Mouse (Mus musculus) neural tube, embryonic 11.5 days (tissue): ENCODE measurements around the gene Usf1. TPM values are rescaled to one million over a fixed set of nuclear protein-coding genes. Genes with fewer than 3 reads are reported as not detected.
A peak's percentile ranks its signal among the peaks of the same experiment; 100 is the strongest.

Experiments used
- ATAC-seq: fragments of 200-750 bp; cut with Nextera tagmentation; 2 replicates; pipeline ENCODE4 v1.8.0; 2017; ENCODE audit warnings: moderate number of reproducible peaks, mild to moderate bottlenecking, moderate TSS enrichment, moderate library complexity; ENCODE audit not compliant: insufficient read depth, low FRiP score, low TSS enrichment
- DNase-seq: peaks from one replicate; pipeline ENCODE4 v3.0.0-alpha.2; 2015; ENCODE audit warnings: low spot score
- H3K27ac ChIP-seq: fragments of 300-500 bp; sonication (generic); 2 replicates; pipeline ENCODE4 v1.5.1; 2014; ENCODE audit warnings: low read depth, mild to moderate bottlenecking, low read length
- H3K27me3 ChIP-seq: fragments of 300-500 bp; sonication (generic); 2 replicates; pipeline ENCODE4 v1.6.1; 2014; ENCODE audit warnings: mild to moderate bottlenecking, low read length, mixed read lengths; ENCODE audit not compliant: control insufficient read depth, insufficient read depth
- H3K36me3 ChIP-seq: fragments of 300-500 bp; sonication (generic); 2 replicates; pipeline ENCODE4 v1.6.1; 2014; ENCODE audit warnings: mild to moderate bottlenecking, low read length, moderate library complexity, mixed read lengths; ENCODE audit not compliant: control insufficient read depth, insufficient read depth
- H3K4me1 ChIP-seq: fragments of 300-500 bp; sonication (generic); 2 replicates; pipeline ENCODE4 v1.6.1; 2014; ENCODE audit warnings: low read length, mixed read lengths; ENCODE audit not compliant: control insufficient read depth, insufficient read depth
- H3K4me2 ChIP-seq: fragments of 300-500 bp; sonication (generic); 2 replicates; pipeline ENCODE4 v1.6.1; 2014; ENCODE audit warnings: low read depth, mild to moderate bottlenecking, moderate library complexity
- H3K4me3 ChIP-seq: fragments of 300-500 bp; sonication (generic); 2 replicates; pipeline ENCODE4 v1.5.1; 2014; ENCODE audit warnings: low read depth, low read length
- H3K9ac ChIP-seq: fragments of 300-500 bp; sonication (generic); 2 replicates; pipeline ENCODE4 v1.6.1; 2014; ENCODE audit warnings: mild to moderate bottlenecking, low read length
- H3K9me3 ChIP-seq: fragments of 300-500 bp; sonication (generic); 2 replicates; pipeline ENCODE4 v1.6.1; 2016; ENCODE audit warnings: low read length; ENCODE audit not compliant: control insufficient read depth
- WGBS: fragments of 180-500 bp; shearing (Covaris S2); extraction: QIAGEN DNeasy Blood & Tissue Kit; methylation state at CpG from one replicate; pipeline ENCODE4 v1.1.7; 2014; 5-methylcytosine and 5-hydroxymethylcytosine counted together
- polyA plus RNA-seq: library from polyadenylated mRNA; unstranded; fragments of >200 nt; fragmentation: Nextera tagmentation; extraction: Ambion mirVana; gene quantifications from 2 replicates; pipeline ENCODE4 v1.2.1, GENCODE M21; 2014

The Usf1 gene
- polyA plus RNA-seq, 1 experiment from 2014 or later: 162 TPM

- no peak overlapping the region for H3K4me3 ChIP-seq
- DNase-seq (no peak), ATAC-seq (no peak)
- H3K9ac ChIP-seq: no peak overlapping the region
- no peak overlapping the region for H3K27ac ChIP-seq
- H3K36me3 ChIP-seq: no peaks in the 10 kb centered on the region
- no peaks in the 10 kb centered on the region for H3K9me3 ChIP-seq
- WGBS: 82% methylated on average over 11 of the region's 11 CpGs
- H3K4me1 ChIP-seq: 0 out of 2 replicates have a peak, but pooled peaks cover 1% of the 10 kb centered on the region
- 0 out of 2 replicates have a peak, but pooled peaks cover 3% of the 10 kb centered on the region for H3K27me3 ChIP-seq
- no peak overlapping the region for H3K4me2 ChIP-seq
Measured at GRCm38 (mm10) chr1:171382096-171382620, 29.0 kb upstream of the Usf1 start.

GRCm38 (mm10) chr1:171384361-171384760, 26.8 kb upstream of the Usf1 start:
- Histone ChIP-seq H3K4me2 (no peak overlapping the region), H3K9ac (no peak overlapping the region), H3K36me3 (no peaks in the 10 kb centered on the region), H3K4me1 (0 out of 2 replicates have a peak, but pooled peaks cover 2% of the 10 kb centered on the region), H3K9me3 (no peaks in the 10 kb centered on the region), H3K27ac (no peak overlapping the region), H3K4me3 (no peak overlapping the region), H3K27me3 (0 out of 2 replicates have a peak, but pooled peaks cover 3% of the 10 kb centered on the region)
- DNase-seq (no peak), ATAC-seq (no peak)
- WGBS: 69% methylated on average over 9 of the region's 9 CpGs

GRCm38 (mm10) chr1:171385171-171385570, 25.9 kb upstream of the Usf1 start:
- ATAC-seq (no peak), DNase-seq (no peak)
- Histone ChIP-seq H3K4me3 (no peak overlapping the region), H3K27ac (no peak overlapping the region), H3K36me3 (no peaks in the 10 kb centered on the region), H3K9me3 (no peaks in the 10 kb centered on the region), H3K4me2 (no peak overlapping the region), H3K27me3 (0 out of 2 replicates have a peak, but pooled peaks cover 3% of the 10 kb centered on the region), H3K4me1 (0 out of 2 replicates have a peak, but pooled peaks cover 2% of the 10 kb centered on the region), H3K9ac (no peak overlapping the region)
- WGBS: 71% methylated on average over 9 of the region's 9 CpGs

- ATAC-seq (0 out of 2 replicates have a peak, but pooled peaks have one; percentile 17), DNase-seq (peak; percentile 54)
- Histone ChIP-seq H3K27ac (no peak overlapping the region), H3K9me3 (no peaks in the 10 kb centered on the region), H3K4me2 (no peak overlapping the region), H3K27me3 (no peaks in the 10 kb centered on the region), H3K4me1 (0 out of 2 replicates have a peak, but pooled peaks cover 2% of the 10 kb centered on the region), H3K4me3 (no peak overlapping the region), H3K9ac (no peak overlapping the region), H3K36me3 (no peaks in the 10 kb centered on the region)
- 21% methylated on average over 6 of the region's 6 CpGs for WGBS
Measured at GRCm38 (mm10) chr1:171387099-171387498, 24.0 kb upstream of the Usf1 start.

GRCm38 (mm10) chr1:171388376-171389102, 22.6 kb upstream of the Usf1 start, which contains the start of gene Arhgap30:
Gene Arhgap30 (plus strand): TSS chr1:171388954.
- WGBS: 80% methylated on average over 15 of the region's 15 CpGs
- H3K36me3 ChIP-seq: no peaks in the 10 kb centered on the region
- H3K4me3 ChIP-seq: no peak within 1 kb of the TSS
- no peaks in the 10 kb centered on the region for H3K9me3 ChIP-seq
- no peaks in the 10 kb centered on the region for H3K27me3 ChIP-seq
- H3K9ac ChIP-seq: no peak within 1 kb of the TSS
- no peak within 1 kb of the TSS for H3K27ac ChIP-seq
- 0 out of 2 replicates have a peak, but pooled peaks cover 2% of the 10 kb centered on the region for H3K4me1 ChIP-seq
- ATAC-seq: no peak
- no peak for DNase-seq
- no peak within 1 kb of the TSS for H3K4me2 ChIP-seq

GRCm38 (mm10) chr1:171390101-171390500, 21.0 kb upstream of the Usf1 start:
- no peak overlapping the region for H3K4me3 ChIP-seq
- WGBS: 75% methylated on average over 4 of the region's 4 CpGs
- H3K27ac ChIP-seq: no peak overlapping the region
- H3K4me1 ChIP-seq: 0 out of 2 replicates have a peak, but pooled peaks cover 2% of the 10 kb centered on the region
- ATAC-seq (no peak), DNase-seq (no peak)
- H3K9ac ChIP-seq: no peak overlapping the region
- no peak overlapping the region for H3K4me2 ChIP-seq
- H3K36me3 ChIP-seq: no peaks in the 10 kb centered on the region
- H3K27me3 ChIP-seq: no peaks in the 10 kb centered on the region
- H3K9me3 ChIP-seq: no peaks in the 10 kb centered on the region

- Histone ChIP-seq H3K9me3 (no peaks in the 10 kb centered on the region), H3K27me3 (no peaks in the 10 kb centered on the region), H3K4me1 (no peaks in the 10 kb centered on the region), H3K4me2 (no peak overlapping the region), H3K4me3 (no peak overlapping the region), H3K36me3 (no peaks in the 10 kb centered on the region), H3K27ac (no peak overlapping the region), H3K9ac (no peak overlapping the region)
- 82% methylated on average over 4 of the region's 4 CpGs for WGBS
- DNase-seq: no peak
- no peak for ATAC-seq
Measured at GRCm38 (mm10) chr1:171401821-171402220, 9.3 kb upstream of the Usf1 start.

- no peak overlapping the region for H3K27ac ChIP-seq
- no peaks in the 10 kb centered on the region for H3K36me3 ChIP-seq
- no peaks in the 10 kb centered on the region for H3K9me3 ChIP-seq
- 81% methylated on average over 9 of the region's 9 CpGs for WGBS
- ATAC-seq: no peak
- no peaks in the 10 kb centered on the region for H3K27me3 ChIP-seq
- H3K4me2 ChIP-seq: no peak overlapping the region
- H3K9ac ChIP-seq: no peak overlapping the region
- no peak overlapping the region for H3K4me3 ChIP-seq
- DNase-seq: no peak
- no peaks in the 10 kb centered on the region for H3K4me1 ChIP-seq
Measured at GRCm38 (mm10) chr1:171402991-171403390, 8.1 kb upstream of the Usf1 start.

GRCm38 (mm10) chr1:171407263-171407662, 3.9 kb upstream of the Usf1 start:
- no peaks in the 10 kb centered on the region for H3K4me1 ChIP-seq
- no peak overlapping the region for H3K9ac ChIP-seq
- 74% methylated on average over 5 of the region's 5 CpGs for WGBS
- no peaks in the 10 kb centered on the region for H3K27me3 ChIP-seq
- H3K4me2 ChIP-seq: no peak overlapping the region
- no peak for DNase-seq
- no peak overlapping the region for H3K27ac ChIP-seq
- ATAC-seq: no peak
- H3K4me3 ChIP-seq: no peak overlapping the region
- H3K36me3 ChIP-seq: no peaks in the 10 kb centered on the region
- H3K9me3 ChIP-seq: no peaks in the 10 kb centered on the region
